Mouse (Mus musculus) embryonic facial prominence, embryonic 13.5 days (tissue): ENCODE results near the gene Itpk1. TPM values are rescaled to one million over a fixed set of nuclear protein-coding genes. Genes with fewer than 3 reads are reported as not detected.

Source experiments
- ATAC-seq: fragments of 200-750 bp; cut with Nextera tagmentation; 2 replicates; pipeline ENCODE4 v1.8.0; 2017; ENCODE audit warnings: low read depth; ENCODE audit not compliant: insufficient number of reproducible peaks, insufficient read depth, low FRiP score, low TSS enrichment
- H3K27ac ChIP-seq: fragments of 300-500 bp; sonication (generic); 2 replicates; pipeline ENCODE4 v1.5.1; 2015; ENCODE audit warnings: moderate library complexity, mild to moderate bottlenecking, inconsistent platforms
- H3K27me3 ChIP-seq: fragments of 300-500 bp; sonication (generic); 2 replicates; pipeline ENCODE4 v1.6.1; 2015; ENCODE audit warnings: mild to moderate bottlenecking, inconsistent platforms
- H3K36me3 ChIP-seq: fragments of 300-500 bp; sonication (generic); 2 replicates; pipeline ENCODE4 v1.6.1; 2015; ENCODE audit warnings: mild to moderate bottlenecking, inconsistent platforms
- H3K4me1 ChIP-seq: fragments of 300-500 bp; sonication (generic); 2 replicates; pipeline ENCODE4 v1.6.1; 2015; ENCODE audit warnings: inconsistent platforms
- H3K4me2 ChIP-seq: fragments of 300-500 bp; sonication (generic); 2 replicates; pipeline ENCODE4 v1.6.1; 2015; ENCODE audit warnings: moderate library complexity, mild to moderate bottlenecking, inconsistent platforms
- H3K4me3 ChIP-seq: fragments of 300-500 bp; sonication (generic); 2 replicates; pipeline ENCODE4 v1.5.1; 2015; ENCODE audit warnings: mild to moderate bottlenecking, inconsistent platforms
- H3K9ac ChIP-seq: fragments of 300-500 bp; sonication (generic); 2 replicates; pipeline ENCODE4 v1.6.1; 2015; ENCODE audit warnings: mild to moderate bottlenecking, inconsistent platforms
- H3K9me3 ChIP-seq: fragments of 300-500 bp; sonication (generic); 2 replicates; pipeline ENCODE4 v1.6.1; 2016; ENCODE audit warnings: inconsistent platforms
- WGBS: fragments of 180-500 bp; shearing (Covaris S2); methylation state at CpG from one replicate; pipeline ENCODE4 v1.1.7; 2015; ENCODE audit warnings: mixed read lengths; 5-methylcytosine and 5-hydroxymethylcytosine counted together
- polyA plus RNA-seq: library from polyadenylated mRNA; unstranded; fragments of >200 nt; fragmentation: Nextera tagmentation; extraction: Ambion mirVana; gene quantifications from 2 replicates; pipeline ENCODE4 v1.2.1, GENCODE M21; 2015

Gene Itpk1
- polyA plus RNA-seq, 1 experiment from 2014 or later = 10.4 TPM

DNA sequence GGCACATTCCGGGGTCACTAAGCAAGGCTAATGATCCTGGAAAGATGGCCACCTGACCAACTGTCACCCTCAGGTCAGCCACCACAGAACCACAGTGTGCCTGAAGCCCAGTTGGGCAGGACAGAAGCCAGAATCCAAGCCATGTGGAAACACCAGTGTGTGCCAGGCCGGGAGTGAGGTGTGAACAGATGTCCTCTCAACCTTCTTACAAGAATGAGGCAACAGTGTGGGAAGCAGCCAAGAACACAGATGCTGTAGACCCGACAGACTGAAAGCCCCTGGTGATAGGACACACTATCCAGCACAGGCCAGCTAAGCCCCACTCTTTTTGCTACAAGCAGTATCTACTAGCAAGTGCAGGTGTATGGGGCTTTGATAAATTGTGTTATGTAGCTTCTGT, 119.3 kb downstream of the Itpk1 start:
- H3K9ac ChIP-seq = no peak overlapping the region
- 85% methylated on average over 3 of the region's 3 CpGs for WGBS

DNA sequence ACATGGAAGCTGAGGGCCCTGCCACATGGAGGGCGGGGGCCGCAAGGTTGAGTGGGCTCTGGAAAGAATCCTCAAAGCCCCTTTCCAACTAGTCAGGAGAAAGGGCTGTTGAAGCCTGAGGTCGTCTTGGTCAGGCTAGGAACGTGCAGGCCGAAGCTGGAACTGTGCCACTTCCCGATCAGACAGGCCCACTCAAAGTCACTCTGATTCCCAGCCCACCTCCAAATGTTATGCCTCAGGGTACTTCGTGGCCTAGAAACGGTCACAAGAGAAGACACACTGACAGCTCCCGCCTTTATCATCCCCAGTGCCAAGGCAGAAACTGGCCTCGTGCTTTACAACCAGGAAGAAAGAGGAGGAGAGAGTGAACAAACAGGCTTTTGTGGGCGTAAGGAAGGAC, 122.3 kb downstream of the Itpk1 start:
- Histone ChIP-seq H3K27me3 (no peaks in the 10 kb centered on the region), H3K4me1 (0 out of 2 replicates have a peak, but pooled peaks cover 6% of the 10 kb centered on the region)
- 58% methylated on average over 11 of the region's 11 CpGs for WGBS

More for the DNA sequence above, 119.3 kb downstream of the Itpk1 start:
- no peak for ATAC-seq
- Histone ChIP-seq H3K27ac (no peak overlapping the region), H3K27me3 (no peaks in the 10 kb centered on the region), H3K36me3 (peaks cover 16% of the 10 kb centered on the region; the same call in 1 of the 2 replicates), H3K4me3 (no peak overlapping the region), H3K9me3 (no peaks in the 10 kb centered on the region), H3K4me1 (0 out of 2 replicates have a peak, but pooled peaks cover 6% of the 10 kb centered on the region), H3K4me2 (no peak overlapping the region)

DNA sequence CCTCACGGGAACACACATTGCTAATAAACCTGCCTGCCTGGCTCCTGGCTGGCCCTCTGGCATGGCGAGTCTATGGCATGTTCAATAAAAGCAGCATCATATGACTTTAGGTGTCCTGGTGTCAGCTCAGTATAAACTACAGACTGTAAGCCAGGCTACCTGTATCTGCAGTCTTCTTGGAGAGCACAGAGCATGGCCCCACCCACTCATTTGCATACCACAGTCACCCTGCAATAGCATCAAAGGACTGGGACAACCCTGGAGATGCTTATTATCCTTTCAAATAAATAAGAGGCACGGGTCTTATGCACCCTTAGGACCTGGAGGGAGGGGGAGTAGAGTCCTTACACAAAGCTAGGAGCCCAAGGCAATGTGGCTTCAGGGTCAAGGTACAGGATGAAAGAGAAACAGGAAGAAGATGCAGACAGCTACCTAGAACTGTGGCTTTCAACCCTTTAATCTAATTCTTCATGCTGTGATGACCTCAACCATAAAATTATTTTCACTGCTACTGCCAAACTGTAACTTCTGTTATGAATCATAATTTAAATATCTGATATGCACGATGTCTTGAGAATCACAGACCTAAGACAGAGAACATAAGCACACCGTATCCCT, 123.0 kb downstream of the Itpk1 start:
- Histone ChIP-seq H3K4me2 (no peak overlapping the region), H3K4me3 (no peak overlapping the region), H3K4me1 (0 out of 2 replicates have a peak, but pooled peaks cover 6% of the 10 kb centered on the region), H3K27me3 (no peaks in the 10 kb centered on the region), H3K9me3 (no peaks in the 10 kb centered on the region), H3K9ac (no peak overlapping the region), H3K27ac (no peak overlapping the region), H3K36me3 (peaks cover 21% of the 10 kb centered on the region)
- ATAC-seq = no peak
- 67% methylated on average over 5 of the region's 5 CpGs for WGBS

More for the DNA sequence above, 122.3 kb downstream of the Itpk1 start:
- H3K4me3 ChIP-seq = no peak overlapping the region
- no peak overlapping the region for H3K9ac ChIP-seq
- peaks cover 23% of the 10 kb centered on the region for H3K36me3 ChIP-seq
- no peak overlapping the region for H3K4me2 ChIP-seq
- H3K9me3 ChIP-seq = no peaks in the 10 kb centered on the region
- no peak overlapping the region for H3K27ac ChIP-seq
- ATAC-seq = no peak

GRCm38 (mm10) chr12:102579041-102579440, 125.7 kb downstream of the Itpk1 start:
- H3K27ac ChIP-seq = no peak overlapping the region
- WGBS = 61% methylated on average over 6 of the region's 6 CpGs
- no peaks in the 10 kb centered on the region for H3K9me3 ChIP-seq
- no peak for ATAC-seq
- H3K9ac ChIP-seq = no peak overlapping the region
- H3K27me3 ChIP-seq = no peaks in the 10 kb centered on the region
- H3K36me3 ChIP-seq = peaks cover 14% of the 10 kb centered on the region; the same call in 1 of the 2 replicates
- 0 out of 2 replicates have a peak, but pooled peaks cover 6% of the 10 kb centered on the region for H3K4me1 ChIP-seq
- no peak overlapping the region for H3K4me2 ChIP-seq
- H3K4me3 ChIP-seq = no peak overlapping the region

DNA sequence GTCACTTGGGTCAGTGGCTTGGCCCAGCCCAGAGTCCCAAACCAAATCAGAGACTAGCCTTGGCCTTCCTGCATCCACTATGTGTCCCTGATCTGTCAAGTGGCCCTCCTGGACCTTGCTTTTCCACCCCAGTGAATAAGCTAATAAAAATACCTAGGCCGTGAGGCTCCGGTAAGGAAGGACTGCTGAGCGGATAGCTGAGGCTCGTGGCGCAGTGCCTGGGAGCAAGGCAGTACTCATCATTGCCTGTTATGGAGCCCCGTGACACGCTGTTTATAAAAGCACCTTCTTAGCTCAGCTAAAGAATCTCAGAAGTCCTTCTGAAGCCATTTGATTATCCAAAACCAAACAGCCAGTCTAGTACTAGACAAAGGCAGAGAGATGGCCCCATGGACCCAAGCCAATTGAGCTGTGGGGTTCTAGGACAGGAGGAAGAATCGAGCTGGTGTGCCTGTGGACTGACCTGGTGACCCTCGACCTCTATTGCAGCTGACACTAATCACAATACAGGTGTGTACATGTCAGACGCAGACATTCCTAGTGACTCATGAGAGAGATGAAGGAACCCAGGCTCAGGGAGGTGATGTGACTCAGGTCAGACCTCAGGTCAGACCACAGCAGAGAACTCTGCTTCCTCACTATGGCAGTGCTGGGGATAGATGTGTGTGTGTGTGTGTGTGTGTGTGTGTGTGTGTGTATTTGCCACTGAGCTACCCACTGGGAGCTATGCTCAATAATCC, 127.9 kb downstream of the Itpk1 start:
- Histone ChIP-seq H3K9ac (no peak overlapping the region), H3K9me3 (no peaks in the 10 kb centered on the region), H3K4me1 (no peaks in the 10 kb centered on the region), H3K4me3 (no peak overlapping the region), H3K36me3 (peaks cover 32% of the 10 kb centered on the region), H3K27me3 (no peaks in the 10 kb centered on the region), H3K27ac (no peak overlapping the region), H3K4me2 (no peak overlapping the region)
- ATAC-seq = no peak
- WGBS = 81% methylated on average over 10 of the region's 10 CpGs

- H3K36me3 ChIP-seq = peaks cover 32% of the 10 kb centered on the region
- H3K27ac ChIP-seq = no peak overlapping the region
- WGBS = 66% methylated on average over 5 of the region's 5 CpGs
- no peak overlapping the region for H3K9ac ChIP-seq
- no peak for ATAC-seq
- no peaks in the 10 kb centered on the region for H3K4me1 ChIP-seq
- no peaks in the 10 kb centered on the region for H3K27me3 ChIP-seq
- no peak overlapping the region for H3K4me3 ChIP-seq
- no peaks in the 10 kb centered on the region for H3K9me3 ChIP-seq
- H3K4me2 ChIP-seq = no peak overlapping the region
Observed at GRCm38 (mm10) chr12:102575541-102576329, 129.0 kb downstream of the Itpk1 start.

DNA sequence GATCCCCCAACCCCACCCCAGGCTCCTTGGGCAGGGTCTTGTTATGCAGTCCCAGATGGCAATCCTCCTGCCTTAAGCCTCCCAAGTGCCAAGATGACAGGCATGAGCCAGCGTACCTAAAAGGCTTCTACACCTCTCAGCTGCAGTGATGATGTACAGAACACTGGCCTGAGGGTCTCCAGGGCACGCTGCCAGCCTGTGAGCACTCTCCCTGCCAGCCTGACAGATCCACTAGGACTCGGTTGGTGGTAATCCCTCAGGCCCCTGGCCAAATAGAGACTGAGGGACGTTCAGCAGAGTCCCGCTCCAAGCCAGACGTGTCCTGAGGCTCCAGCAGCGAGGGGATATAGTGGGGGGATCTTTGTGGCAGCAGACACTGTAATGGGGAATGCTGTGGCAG, 131.7 kb downstream of the Itpk1 start:
- Histone ChIP-seq H3K9ac (no peak overlapping the region), H3K27me3 (no peaks in the 10 kb centered on the region), H3K9me3 (no peaks in the 10 kb centered on the region), H3K36me3 (peaks cover 38% of the 10 kb centered on the region), H3K4me2 (no peak overlapping the region), H3K27ac (no peak overlapping the region), H3K4me3 (no peak overlapping the region), H3K4me1 (no peaks in the 10 kb centered on the region)
- no peak for ATAC-seq
- WGBS = 68% methylated on average over 7 of the region's 7 CpGs

- Histone ChIP-seq H3K9ac (no peak overlapping the region), H3K27me3 (no peaks in the 10 kb centered on the region), H3K4me2 (no peak overlapping the region), H3K27ac (no peak overlapping the region), H3K4me1 (no peaks in the 10 kb centered on the region), H3K4me3 (no peak overlapping the region), H3K36me3 (peaks cover 31% of the 10 kb centered on the region), H3K9me3 (no peaks in the 10 kb centered on the region)
- no peak for ATAC-seq
- 88% methylated on average over 9 of the region's 9 CpGs for WGBS
Observed at GRCm38 (mm10) chr12:102571666-102572065, 133.1 kb downstream of the Itpk1 start.

DNA sequence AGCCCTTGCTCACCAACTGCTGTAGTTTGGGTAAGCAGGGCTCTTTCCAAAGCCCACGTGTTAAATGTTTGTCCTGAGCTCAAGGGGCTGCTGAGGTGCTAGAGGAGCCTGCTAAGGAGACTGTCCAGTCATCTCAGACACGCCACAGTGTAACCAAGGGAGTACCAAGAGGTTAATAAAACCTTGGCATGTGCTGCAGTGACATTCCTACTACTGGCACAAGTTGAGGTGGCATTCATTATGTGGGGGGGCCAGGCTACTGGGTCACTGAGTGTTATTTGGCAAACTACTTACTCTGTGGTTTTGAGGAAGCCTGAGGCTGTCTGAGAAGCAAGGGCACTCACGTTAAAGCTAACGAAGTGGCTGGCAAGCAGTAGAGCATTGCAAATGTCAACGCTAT, 134.0 kb downstream of the Itpk1 start:
- Histone ChIP-seq H3K9ac (no peak overlapping the region), H3K4me2 (no peak overlapping the region), H3K36me3 (peaks cover 27% of the 10 kb centered on the region), H3K4me3 (no peak overlapping the region), H3K4me1 (no peaks in the 10 kb centered on the region), H3K27ac (no peak overlapping the region), H3K27me3 (no peaks in the 10 kb centered on the region), H3K9me3 (no peaks in the 10 kb centered on the region)
- ATAC-seq = no peak
- 73% methylated on average over 5 of the region's 5 CpGs for WGBS

DNA sequence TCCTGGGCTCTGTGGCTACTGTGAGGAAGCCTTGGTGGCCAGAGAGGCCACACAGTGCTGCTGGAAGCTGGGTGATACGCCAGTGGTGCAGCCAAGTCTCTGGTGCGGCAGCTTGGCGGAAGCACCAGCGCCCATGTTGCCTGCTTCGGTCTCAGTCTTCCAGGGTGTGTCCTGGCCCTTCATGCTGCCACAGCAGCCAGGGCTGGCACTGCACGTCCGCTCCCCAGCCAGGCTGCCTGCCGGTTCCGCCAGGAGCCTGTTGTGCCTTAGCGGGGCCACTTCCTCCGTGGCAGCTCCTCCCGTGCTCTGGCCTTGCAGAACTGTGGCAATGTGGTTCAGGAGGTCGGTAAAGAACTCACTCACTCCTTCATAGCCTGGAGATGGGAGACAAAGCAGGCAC, 134.6 kb downstream of the Itpk1 start:
- Histone ChIP-seq H3K27ac (no peak overlapping the region), H3K4me3 (no peak overlapping the region), H3K9ac (no peak overlapping the region), H3K9me3 (no peaks in the 10 kb centered on the region), H3K27me3 (no peaks in the 10 kb centered on the region), H3K36me3 (peaks cover 27% of the 10 kb centered on the region), H3K4me1 (no peaks in the 10 kb centered on the region), H3K4me2 (no peak overlapping the region)
- no peak for ATAC-seq
- WGBS = 89% methylated on average over 13 of the region's 13 CpGs

DNA sequence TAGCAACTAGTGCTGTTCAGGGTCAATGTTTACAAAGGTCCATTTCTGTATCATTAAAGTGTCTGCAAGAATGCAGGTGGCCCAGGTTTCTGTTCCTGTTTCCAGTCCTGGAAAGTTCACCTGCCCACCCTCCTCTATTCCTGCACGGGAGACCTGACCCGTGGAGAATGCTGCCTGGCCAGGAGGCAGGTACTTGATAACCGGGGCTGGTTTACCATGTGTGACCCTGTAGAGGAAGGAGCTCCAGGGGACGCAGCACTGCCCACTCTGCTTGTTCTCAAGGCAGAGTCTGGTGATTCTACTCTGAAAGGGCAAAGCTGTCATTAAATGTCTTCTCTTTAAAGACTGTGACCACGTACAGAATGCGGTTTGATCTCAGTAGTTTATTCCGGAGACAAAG, 136.5 kb downstream of the Itpk1 start:
- no peak overlapping the region for H3K9ac ChIP-seq
- ATAC-seq = no peak
- WGBS = 76% methylated on average over 7 of the region's 7 CpGs

More for the DNA sequence above, 136.5 kb downstream of the Itpk1 start:
- Histone ChIP-seq H3K9me3 (no peaks in the 10 kb centered on the region), H3K4me3 (no peak overlapping the region), H3K4me1 (no peaks in the 10 kb centered on the region), H3K4me2 (no peak overlapping the region), H3K36me3 (peaks cover 21% of the 10 kb centered on the region), H3K27me3 (no peaks in the 10 kb centered on the region), H3K27ac (no peak overlapping the region)
